Mouse (Mus musculus) small intestine, adult 2 months (tissue): ENCODE measurements around the gene Imp3. TPM values are rescaled to one million over a fixed set of nuclear protein-coding genes. Genes with fewer than 3 reads are reported as not detected.
A peak's percentile ranks its signal among the peaks of the same experiment; 100 is the strongest.

Source experiments
- H3K27ac ChIP-seq: fragments of 200-500 bp; 2 replicates; pipeline ENCODE4 v1.5.1; 2012; ENCODE audit warnings: low read depth, low read length, control low read depth, inconsistent platforms; ENCODE audit not compliant: insufficient read depth
- H3K27me3 ChIP-seq: fragments of 200-500 bp; 2 replicates; pipeline ENCODE4 v1.6.1; 2012; ENCODE audit warnings: mild to moderate bottlenecking, moderate library complexity, low read length, inconsistent platforms; ENCODE audit not compliant: control insufficient read depth, insufficient read depth
- H3K36me3 ChIP-seq: fragments of 200-500 bp; 2 replicates; pipeline ENCODE4 v1.6.1; 2012; ENCODE audit warnings: mild to moderate bottlenecking, low read length, control low read depth, inconsistent platforms; ENCODE audit not compliant: control insufficient read depth, insufficient read depth
- H3K4me1 ChIP-seq: fragments of 200-500 bp; 2 replicates; pipeline ENCODE4 v1.6.1; 2012; ENCODE audit warnings: low read length, inconsistent platforms, mixed read lengths; ENCODE audit not compliant: control insufficient read depth, insufficient read depth, insufficient read length
- H3K4me3 ChIP-seq: fragments of 200-500 bp; 2 replicates; pipeline ENCODE4 v1.5.1; 2012; ENCODE audit warnings: low read depth, mild to moderate bottlenecking, control low read depth, inconsistent platforms, low read length, moderate library complexity
- CTCF ChIP-seq: fragments of 200-500 bp; IDR thresholded peaks from 2 replicates; pipeline ENCODE4 v1.5.1; 2012; ENCODE audit warnings: low read depth, mild to moderate bottlenecking, control low read depth, inconsistent platforms, low read length, moderate library complexity, mixed read lengths; ENCODE audit not compliant: insufficient replicate concordance, insufficient read length; ENCODE audit errors: extremely low read depth
- POLR2A ChIP-seq: fragments of 200-500 bp; IDR thresholded peaks from 2 replicates; pipeline ENCODE4 v1.6.1; 2012; ENCODE audit warnings: low read depth, mild to moderate bottlenecking, control low read depth, inconsistent platforms, low read length, moderate library complexity
- WGBS: fragments of 180-500 bp; shearing (Covaris S2); methylation state at CpG from one replicate; pipeline ENCODE4 v1.1.7; 2018; 5-methylcytosine and 5-hydroxymethylcytosine counted together
- polyA plus RNA-seq: library from polyadenylated mRNA; depleted of rRNA; stranded (reverse); fragments of >200 nt; gene quantifications from 2 replicates; pipeline ENCODE4 v1.2.3, GENCODE M21; 2012

Gene Imp3
- polyA plus RNA-seq, 1 experiment: 233 TPM

- H3K4me1 ChIP-seq: peaks cover 3% of the 10 kb centered on the region
- WGBS: 6% methylated on average over 13 of the region's 13 CpGs
- TF ChIP-seq POLR2A: no peak
- no peak for TF ChIP-seq CTCF
- H3K36me3 ChIP-seq: no peaks in the 10 kb centered on the region
- peak overlapping the region; percentile 34 for H3K4me3 ChIP-seq
- H3K27ac ChIP-seq: no peak overlapping the region
- H3K27me3 ChIP-seq: no peaks in the 10 kb centered on the region
Observed at GRCm38 (mm10) chr9:56949767-56950166, 12.5 kb downstream of the Imp3 start.

- no peaks in the 10 kb centered on the region for H3K27me3 ChIP-seq
- TF ChIP-seq POLR2A (peak; percentile 66; the same call in 1 of the 2 replicates), CTCF (no peak)
- H3K4me1 ChIP-seq: peaks cover 3% of the 10 kb centered on the region
- under 1% methylated on average over 50 of the region's 50 CpGs for WGBS
- H3K27ac ChIP-seq: peak within 1 kb of the TSS; percentile 69
- H3K36me3 ChIP-seq: no peaks in the 10 kb centered on the region
- peak within 1 kb of the TSS; percentile 77 for H3K4me3 ChIP-seq
Observed at GRCm38 (mm10) chr9:56950414-56951400, 13.4 kb downstream of the Imp3 start, which contains the start of gene Snupn. TSS of gene Snupn (plus strand) at chr9:56950878.

GRCm38 (mm10) chr9:56953562-56953961 is 16.3 kb downstream of the Imp3 start:
- TF ChIP-seq CTCF (no peak), POLR2A (no peak)
- no peak overlapping the region for H3K27ac ChIP-seq
- no peaks in the 10 kb centered on the region for H3K36me3 ChIP-seq
- H3K4me1 ChIP-seq: peaks cover 3% of the 10 kb centered on the region
- H3K4me3 ChIP-seq: no peak overlapping the region
- H3K27me3 ChIP-seq: no peaks in the 10 kb centered on the region
- 96% methylated on average over 1 of the region's 1 CpGs for WGBS

- no peak overlapping the region for H3K27ac ChIP-seq
Observed at GRCm38 (mm10) chr9:56956966-56957675, 19.8 kb downstream of the Imp3 start.

GRCm38 (mm10) chr9:56958689-56959088 is 21.4 kb downstream of the Imp3 start:
- H3K27ac ChIP-seq: no peak overlapping the region
- WGBS: 74% methylated on average over 2 of the region's 2 CpGs
- TF ChIP-seq POLR2A: no peak
- no peak for TF ChIP-seq CTCF

More at GRCm38 (mm10) chr9:56956966-56957675, 19.8 kb downstream of the Imp3 start:
- Histone ChIP-seq H3K4me1 (no peaks in the 10 kb centered on the region), H3K36me3 (peaks cover 1% of the 10 kb centered on the region; the same call in 1 of the 2 replicates), H3K4me3 (no peak overlapping the region), H3K27me3 (no peaks in the 10 kb centered on the region)
- WGBS: 84% methylated on average over 7 of the region's 7 CpGs
- TF ChIP-seq POLR2A (no peak), CTCF (no peak)

GRCm38 (mm10) chr9:56961591-56961990 is 24.3 kb downstream of the Imp3 start:
- H3K4me3 ChIP-seq: no peak overlapping the region
- WGBS: 96% methylated on average over 3 of the region's 3 CpGs
- TF ChIP-seq POLR2A: no peak
- TF ChIP-seq CTCF: no peak
- peaks cover 7% of the 10 kb centered on the region; the same call in 1 of the 2 replicates for H3K36me3 ChIP-seq
- H3K27ac ChIP-seq: no peak overlapping the region
- H3K4me1 ChIP-seq: no peaks in the 10 kb centered on the region
- no peaks in the 10 kb centered on the region for H3K27me3 ChIP-seq

More at GRCm38 (mm10) chr9:56958689-56959088, 21.4 kb downstream of the Imp3 start:
- no peaks in the 10 kb centered on the region for H3K27me3 ChIP-seq
- no peaks in the 10 kb centered on the region for H3K4me1 ChIP-seq
- no peak overlapping the region for H3K4me3 ChIP-seq
- peaks cover 1% of the 10 kb centered on the region; the same call in 1 of the 2 replicates for H3K36me3 ChIP-seq

- no peaks in the 10 kb centered on the region for H3K27me3 ChIP-seq
- peaks cover 4% of the 10 kb centered on the region; the same call in 1 of the 2 replicates for H3K36me3 ChIP-seq
- no peaks in the 10 kb centered on the region for H3K4me1 ChIP-seq
- H3K4me3 ChIP-seq: no peak overlapping the region
- no peak overlapping the region for H3K27ac ChIP-seq
- TF ChIP-seq POLR2A (no peak), CTCF (no peak)
- WGBS: 87% methylated on average over 2 of the region's 2 CpGs
Observed at GRCm38 (mm10) chr9:56970158-56970557, 32.9 kb downstream of the Imp3 start.
